Mouse (Mus musculus): Measurements from ENCODE around the gene Cacna2d2.

GRCm38 (mm10) chr9:107484302-107484701 lies 84.9 kb downstream of the Cacna2d2 start:
- no peak for TF ChIP-seq POLR2A (IDR thresholded peaks at IDR 0.05; ENCODE audit: control insufficient read depth, low read depth, low read length)
- TF ChIP-seq CTCF (IDR thresholded peaks at IDR 0.05; ENCODE audit: control insufficient read depth, insufficient read depth, insufficient replicate concordance, low read depth, low read length): no peak
